Mouse (Mus musculus) embryonic facial prominence, embryonic 10.5 days (tissue): Measurements from ENCODE around the gene Znrf1. TPM values are rescaled to one million over a fixed set of nuclear protein-coding genes. Genes with fewer than 3 reads are reported as not detected.
A peak's percentile ranks its signal among the peaks of the same experiment; 100 is the strongest.

Experiments
- DNase-seq: peaks from one replicate; pipeline ENCODE4 v3.0.0-alpha.2; 2017; ENCODE audit warnings: low spot score
- H3K27ac ChIP-seq: fragments of 300-500 bp; sonication (generic); replicated peaks from 2 replicates; pipeline ENCODE4 v1.5.1; 2016; ENCODE audit warnings: mild to moderate bottlenecking
- H3K27me3 ChIP-seq: fragments of 300-500 bp; sonication (generic); replicated peaks from 2 replicates; pipeline ENCODE4 v1.6.1; 2016; ENCODE audit warnings: low read depth, mild to moderate bottlenecking; ENCODE audit not compliant: poor library complexity, severe bottlenecking
- H3K36me3 ChIP-seq: fragments of 300-500 bp; sonication (generic); replicated peaks from 2 replicates; pipeline ENCODE4 v1.6.1; 2016; ENCODE audit warnings: mild to moderate bottlenecking, moderate library complexity
- H3K4me1 ChIP-seq: fragments of 300-500 bp; sonication (generic); 2 replicates; pipeline ENCODE4 v1.6.1; 2016
- H3K4me3 ChIP-seq: fragments of 300-500 bp; sonication (generic); 2 replicates; pipeline ENCODE4 v1.5.1; 2016; ENCODE audit warnings: mild to moderate bottlenecking, moderate library complexity
- H3K9me3 ChIP-seq: fragments of 300-500 bp; sonication (generic); 2 replicates; pipeline ENCODE4 v1.6.1; 2016; ENCODE audit warnings: mild to moderate bottlenecking
- WGBS: fragments of 180-500 bp; shearing (Covaris S2); methylation state at CpG from one replicate; pipeline ENCODE4 v1.1.7; 2016; 5-methylcytosine and 5-hydroxymethylcytosine counted together
- polyA plus RNA-seq: library from polyadenylated mRNA; unstranded; fragments of >200 nt; fragmentation: Nextera tagmentation; extraction: Ambion mirVana; gene quantifications from 2 replicates; pipeline ENCODE4 v1.2.1, GENCODE M21; 2016

Gene Znrf1
- polyA plus RNA-seq, 1 experiment from 2014 or later = 36.3 TPM

- H3K4me1 ChIP-seq = peaks cover 7% of the 10 kb centered on the region
- DNase-seq = no peak
- H3K27me3 ChIP-seq = no peaks in the 10 kb centered on the region
- H3K4me3 ChIP-seq = no peak overlapping the region
- WGBS = 82% methylated on average over 8 of the region's 8 CpGs
- H3K36me3 ChIP-seq = peaks cover 14% of the 10 kb centered on the region
- no peak overlapping the region for H3K27ac ChIP-seq
- H3K9me3 ChIP-seq = no peaks in the 10 kb centered on the region
Measured at GRCm38 (mm10) chr8:111513446-111513845, 22.5 kb upstream of the Znrf1 start.

- Histone ChIP-seq H3K27me3 (no peaks in the 10 kb centered on the region), H3K4me1 (peaks cover 10% of the 10 kb centered on the region), H3K4me3 (no peak overlapping the region), H3K36me3 (peaks cover 14% of the 10 kb centered on the region), H3K9me3 (no peaks in the 10 kb centered on the region), H3K27ac (no peak overlapping the region)
- WGBS = 86% methylated on average over 7 of the region's 7 CpGs
- DNase-seq = no peak
Measured at GRCm38 (mm10) chr8:111516451-111517035, 19.4 kb upstream of the Znrf1 start.

GRCm38 (mm10) chr8:111517466-111517865, 18.4 kb upstream of the Znrf1 start:
- DNase-seq = no peak
- peaks cover 13% of the 10 kb centered on the region for H3K4me1 ChIP-seq
- H3K9me3 ChIP-seq = no peaks in the 10 kb centered on the region
- no peak overlapping the region for H3K4me3 ChIP-seq
- H3K27ac ChIP-seq = no peak overlapping the region
- WGBS = 87% methylated on average over 2 of the region's 2 CpGs
- no peaks in the 10 kb centered on the region for H3K27me3 ChIP-seq
- peaks cover 14% of the 10 kb centered on the region for H3K36me3 ChIP-seq

GRCm38 (mm10) chr8:111521713-111522429, 14.0 kb upstream of the Znrf1 start, which contains the start of gene Wdr59:
Gene Wdr59 (minus strand): TSS chr8:111522092.
- H3K27ac ChIP-seq = peak within 1 kb of the TSS; percentile 85
- peaks cover 4% of the 10 kb centered on the region; the same call in 1 of the 2 replicates for H3K36me3 ChIP-seq
- peaks cover 13% of the 10 kb centered on the region for H3K4me1 ChIP-seq
- H3K9me3 ChIP-seq = no peaks in the 10 kb centered on the region
- H3K4me3 ChIP-seq = peak within 1 kb of the TSS; percentile 89
- under 1% methylated on average over 34 of the region's 34 CpGs for WGBS
- no peaks in the 10 kb centered on the region for H3K27me3 ChIP-seq
- peak; percentile 97 for DNase-seq

GRCm38 (mm10) chr8:111526403-111527024, 9.4 kb upstream of the Znrf1 start:
- no peaks in the 10 kb centered on the region for H3K27me3 ChIP-seq
- no peak overlapping the region for H3K4me3 ChIP-seq
- H3K36me3 ChIP-seq = no peaks in the 10 kb centered on the region
- H3K9me3 ChIP-seq = no peaks in the 10 kb centered on the region
- no peak for DNase-seq
- 79% methylated on average over 6 of the region's 6 CpGs for WGBS
- no peak overlapping the region for H3K27ac ChIP-seq
- H3K4me1 ChIP-seq = peaks cover 2% of the 10 kb centered on the region; the same call in 1 of the 2 replicates

- DNase-seq = no peak
- H3K4me3 ChIP-seq = no peak overlapping the region
- H3K27ac ChIP-seq = no peak overlapping the region
- H3K27me3 ChIP-seq = no peaks in the 10 kb centered on the region
- H3K4me1 ChIP-seq = 0 out of 2 replicates have a peak, but pooled peaks cover 2% of the 10 kb centered on the region
- H3K9me3 ChIP-seq = no peaks in the 10 kb centered on the region
- H3K36me3 ChIP-seq = no peaks in the 10 kb centered on the region
- WGBS = 79% methylated on average over 8 of the region's 8 CpGs
Measured at GRCm38 (mm10) chr8:111527149-111527548, 8.7 kb upstream of the Znrf1 start.

GRCm38 (mm10) chr8:111528071-111528470, 7.8 kb upstream of the Znrf1 start:
- H3K27ac ChIP-seq = no peak overlapping the region
- no peak overlapping the region for H3K4me3 ChIP-seq
- 81% methylated on average over 5 of the region's 5 CpGs for WGBS
- no peak for DNase-seq
- H3K27me3 ChIP-seq = no peaks in the 10 kb centered on the region
- no peaks in the 10 kb centered on the region for H3K4me1 ChIP-seq
- no peaks in the 10 kb centered on the region for H3K9me3 ChIP-seq
- no peaks in the 10 kb centered on the region for H3K36me3 ChIP-seq

GRCm38 (mm10) chr8:111531191-111531590, 4.7 kb upstream of the Znrf1 start:
- WGBS = 77% methylated on average over 12 of the region's 12 CpGs
- H3K9me3 ChIP-seq = no peaks in the 10 kb centered on the region
- no peaks in the 10 kb centered on the region for H3K27me3 ChIP-seq
- 0 out of 2 replicates have a peak, but pooled peaks cover 3% of the 10 kb centered on the region for H3K4me1 ChIP-seq
- no peak for DNase-seq
- no peak overlapping the region for H3K27ac ChIP-seq
- H3K4me3 ChIP-seq = no peak overlapping the region
- no peaks in the 10 kb centered on the region for H3K36me3 ChIP-seq

- H3K4me1 ChIP-seq = 0 out of 2 replicates have a peak, but pooled peaks cover 3% of the 10 kb centered on the region
- no peak overlapping the region for H3K4me3 ChIP-seq
- H3K27me3 ChIP-seq = no peaks in the 10 kb centered on the region
- no peak for DNase-seq
- H3K9me3 ChIP-seq = no peaks in the 10 kb centered on the region
- 87% methylated on average over 17 of the region's 17 CpGs for WGBS
- H3K27ac ChIP-seq = no peak overlapping the region
- H3K36me3 ChIP-seq = no peaks in the 10 kb centered on the region
Measured at GRCm38 (mm10) chr8:111531621-111532020, 4.3 kb upstream of the Znrf1 start.

GRCm38 (mm10) chr8:111533503-111533902, 2.4 kb upstream of the Znrf1 start:
- WGBS = 76% methylated on average over 4 of the region's 4 CpGs
- H3K36me3 ChIP-seq = no peaks in the 10 kb centered on the region
- peaks cover 12% of the 10 kb centered on the region for H3K4me1 ChIP-seq
- DNase-seq = no peak
- no peaks in the 10 kb centered on the region for H3K9me3 ChIP-seq
- H3K27me3 ChIP-seq = no peaks in the 10 kb centered on the region
- H3K4me3 ChIP-seq = no peak overlapping the region
- H3K27ac ChIP-seq = no peak overlapping the region

GRCm38 (mm10) chr8:111535491-111535890, 406 bp upstream of the Znrf1 start:
- 49% methylated on average over 5 of the region's 5 CpGs for WGBS
- Histone ChIP-seq H3K36me3 (peaks cover 4% of the 10 kb centered on the region), H3K27ac (peak overlapping the region; percentile 98), H3K27me3 (no peaks in the 10 kb centered on the region), H3K9me3 (no peaks in the 10 kb centered on the region), H3K4me3 (peak overlapping the region; percentile 98), H3K4me1 (peaks cover 32% of the 10 kb centered on the region)
- no peak for DNase-seq

- H3K36me3 ChIP-seq = peaks cover 19% of the 10 kb centered on the region
- peak; percentile 62 for DNase-seq
- under 1% methylated on average over 64 of the region's 64 CpGs for WGBS
- peak overlapping the region; percentile 98 for H3K4me3 ChIP-seq
- no peaks in the 10 kb centered on the region for H3K27me3 ChIP-seq
- no peaks in the 10 kb centered on the region for H3K9me3 ChIP-seq
- peaks cover 39% of the 10 kb centered on the region for H3K4me1 ChIP-seq
- peak overlapping the region; percentile 98 for H3K27ac ChIP-seq
Measured at GRCm38 (mm10) chr8:111536978-111537764, 1.3 kb downstream of the Znrf1 start.
